Mouse (Mus musculus) liver, adult 2 months (tissue): ENCODE measurements at regions not wholly inside any gene's neighbourhood (a gene's known extent, or its start where the extent isn't known, plus 50 kb on each side); places are given as distances from the start of the nearest gene placed in this dataset.

Source experiments
- CTCF ChIP-seq: fragments of 200-500 bp; IDR thresholded peaks from 2 replicates; pipeline ENCODE4 v1.5.1; 2011; ENCODE audit warnings: low read depth, low read length, control low read depth
- POLR2A ChIP-seq: fragments of 200-500 bp; IDR thresholded peaks from 2 replicates; pipeline ENCODE4 v1.6.1; 2011; ENCODE audit warnings: low read length, control low read depth; ENCODE audit not compliant: insufficient read depth; ENCODE audit errors: extremely low read depth

- TF ChIP-seq CTCF (no peak), POLR2A (no peak)
These were observed 378.7 kb downstream of the Setd4 start for GRCm38 (mm10) chr16:93225196-93225595.
